Mouse (Mus musculus): ENCODE data around the gene Wapl.

Wapl gene

GRCm38 (mm10) chr14:34673395-34674228, at the start of gene Wapl:
Gene Wapl, plus strand, starts transcription at chr14:34673928.
- under 1% methylated on average over 88 of the region's 90 CpGs for WGBS

GRCm38 (mm10) chr14:34626824-34627223, 46.9 kb upstream of the Wapl start:
- WGBS, result 93% methylated on average over 7 of the region's 7 CpGs

- WGBS, result 83% methylated on average over 10 of the region's 10 CpGs
Observed at GRCm38 (mm10) chr14:34632722-34633448, 40.8 kb upstream of the Wapl start.

GRCm38 (mm10) chr14:34635192-34635591, 38.5 kb upstream of the Wapl start:
- WGBS, result 64% methylated on average over 7 of the region's 7 CpGs

- 87% methylated on average over 6 of the region's 6 CpGs for WGBS
Observed at GRCm38 (mm10) chr14:34635721-34636120, 38.0 kb upstream of the Wapl start.

GRCm38 (mm10) chr14:34644140-34644539, 29.6 kb upstream of the Wapl start:
- 82% methylated on average over 7 of the region's 7 CpGs for WGBS

GRCm38 (mm10) chr14:34647870-34648475, 25.8 kb upstream of the Wapl start:
- 79% methylated on average over 8 of the region's 8 CpGs for WGBS

- 95% methylated on average over 5 of the region's 5 CpGs for WGBS
Observed at GRCm38 (mm10) chr14:34657131-34657530, 16.6 kb upstream of the Wapl start.

- WGBS, result 77% methylated on average over 7 of the region's 7 CpGs
Observed at GRCm38 (mm10) chr14:34660351-34660787, 13.4 kb upstream of the Wapl start.

- 36% methylated on average over 22 of the region's 22 CpGs for WGBS
Observed at GRCm38 (mm10) chr14:34660788-34661591, 12.7 kb upstream of the Wapl start.

GRCm38 (mm10) chr14:34661621-34662477, 11.9 kb upstream of the Wapl start:
- under 1% methylated on average over 39 of the region's 39 CpGs for WGBS

- 21% methylated on average over 4 of the region's 4 CpGs for WGBS
Observed at GRCm38 (mm10) chr14:34662478-34662826, 11.3 kb upstream of the Wapl start.

- 79% methylated on average over 1 of the region's 1 CpGs for WGBS
Observed at GRCm38 (mm10) chr14:34663381-34663780, 10.3 kb upstream of the Wapl start.

- whole genome bisulfite sequencing, result 70% methylated on average over 3 of the region's 3 CpGs
Observed at GRCm38 (mm10) chr14:34669082-34669481, 4.6 kb upstream of the Wapl start.

- 32% methylated on average over 2 of the region's 2 CpGs for WGBS
Observed at GRCm38 (mm10) chr14:34670256-34670655, 3.5 kb upstream of the Wapl start.

GRCm38 (mm10) chr14:34674229-34674791, 582 bp downstream of the Wapl start:
- under 1% methylated on average over 52 of the region's 52 CpGs for WGBS

GRCm38 (mm10) chr14:34674932-34675331, 1.2 kb downstream of the Wapl start:
- 22% methylated on average over 9 of the region's 9 CpGs for WGBS

GRCm38 (mm10) chr14:34675347-34675865, 1.7 kb downstream of the Wapl start:
- WGBS, result 52% methylated on average over 5 of the region's 5 CpGs

- 86% methylated on average over 2 of the region's 2 CpGs for WGBS
Observed at GRCm38 (mm10) chr14:34680815-34681214, 7.1 kb downstream of the Wapl start.

- 99% methylated on average over 4 of the region's 4 CpGs for WGBS
Observed at GRCm38 (mm10) chr14:34693970-34694369, 20.2 kb downstream of the Wapl start.

Measured in cerebral cortex, adult 2 months (tissue).